Mouse (Mus musculus): Measurements from ENCODE around the gene Kcnq1. TPM values are rescaled to one million over a fixed set of nuclear protein-coding genes. Genes with fewer than 3 reads are reported as not detected.

The Kcnq1 gene
- polyA plus RNA-seq, 1 experiment from 2014 or later = 2.1 TPM

GRCm38 (mm10) chr7:143294690-143295355 lies 188.7 kb downstream of the Kcnq1 start:
- WGBS = 44% methylated on average over 20 of the region's 20 CpGs
- Histone ChIP-seq H3K36me3 (ENCODE audit: control insufficient read depth, insufficient read depth, low read length) (no peaks in the 10 kb centered on the region), H3K4me2 (ENCODE audit: low read length) (peak overlapping the region; percentile 49), H3K9me3 (replicated peaks; ENCODE audit: control insufficient read depth, low read length) (no peaks in the 10 kb centered on the region; the same call in 1 of the 2 replicates), H3K27ac (ENCODE audit: low read depth, low read length) (peak overlapping the region; percentile 44; the same call in 1 of the 2 replicates), H3K9ac (ENCODE audit: low read length) (peak overlapping the region; percentile 68), H3K27me3 (replicated peaks; ENCODE audit: control insufficient read depth, insufficient read depth, low read length) (no peaks in the 10 kb centered on the region), H3K4me3 (ENCODE audit: low read depth, low read length) (peak overlapping the region; percentile 46), H3K4me1 (ENCODE audit: control insufficient read depth, insufficient read depth, low read length) (peaks cover 3% of the 10 kb centered on the region; the same call in 1 of the 2 replicates)
- no peak for DNase-seq (ENCODE audit: low spot score)
- ATAC-seq = no peak

- Histone ChIP-seq H3K4me3 (ENCODE audit: low read depth, low read length) (peak overlapping the region; percentile 46), H3K36me3 (ENCODE audit: control insufficient read depth, insufficient read depth, low read length) (no peaks in the 10 kb centered on the region), H3K4me1 (ENCODE audit: control insufficient read depth, insufficient read depth, low read length) (no peaks in the 10 kb centered on the region; the same call in 1 of the 2 replicates), H3K27me3 (replicated peaks; ENCODE audit: control insufficient read depth, insufficient read depth, low read length) (no peaks in the 10 kb centered on the region), H3K9ac (ENCODE audit: low read length) (peak overlapping the region; percentile 68), H3K4me2 (ENCODE audit: low read length) (peak overlapping the region; percentile 49), H3K9me3 (replicated peaks; ENCODE audit: control insufficient read depth, low read length) (no peaks in the 10 kb centered on the region; the same call in 1 of the 2 replicates), H3K27ac (ENCODE audit: low read depth, low read length) (peak overlapping the region; percentile 44; the same call in 1 of the 2 replicates)
- WGBS = 51% methylated on average over 47 of the region's 47 CpGs
- DNase-seq (ENCODE audit: low spot score) (peak; percentile 51), ATAC-seq (no peak)
These were observed 189.3 kb downstream of the Kcnq1 start for GRCm38 (mm10) chr7:143295356-143296000.

- 62% methylated on average over 20 of the region's 20 CpGs for WGBS
- no peaks in the 10 kb centered on the region for H3K27me3 ChIP-seq (replicated peaks; ENCODE audit: control insufficient read depth, insufficient read depth, low read length)
- no peaks in the 10 kb centered on the region; the same call in 1 of the 2 replicates for H3K9me3 ChIP-seq (replicated peaks; ENCODE audit: control insufficient read depth, low read length)
- no peaks in the 10 kb centered on the region for H3K36me3 ChIP-seq (ENCODE audit: control insufficient read depth, insufficient read depth, low read length)
- H3K9ac ChIP-seq (ENCODE audit: low read length) = peak overlapping the region; percentile 68
- DNase-seq (ENCODE audit: low spot score) (peak; percentile 35), ATAC-seq (peak; percentile 32; the same call in 1 of the 2 replicates)
- H3K4me1 ChIP-seq (ENCODE audit: control insufficient read depth, insufficient read depth, low read length) = no peaks in the 10 kb centered on the region
- peak overlapping the region; percentile 49 for H3K4me2 ChIP-seq (ENCODE audit: low read length)
- peak overlapping the region; percentile 48; the same call in 1 of the 2 replicates for H3K27ac ChIP-seq (ENCODE audit: low read depth, low read length)
- peak overlapping the region; percentile 46 for H3K4me3 ChIP-seq (ENCODE audit: low read depth, low read length)
These were observed 189.8 kb downstream of the Kcnq1 start for GRCm38 (mm10) chr7:143296001-143296379.

GRCm38 (mm10) chr7:143296384-143296801 lies 190.2 kb downstream of the Kcnq1 start:
- ATAC-seq = peak; percentile 98
- H3K27me3 ChIP-seq (replicated peaks; ENCODE audit: control insufficient read depth, insufficient read depth, low read length) = no peaks in the 10 kb centered on the region
- H3K27ac ChIP-seq (ENCODE audit: low read depth, low read length) = peak overlapping the region; percentile 48; the same call in 1 of the 2 replicates
- no peaks in the 10 kb centered on the region; the same call in 1 of the 2 replicates for H3K9me3 ChIP-seq (replicated peaks; ENCODE audit: control insufficient read depth, low read length)
- peak overlapping the region; percentile 46 for H3K4me3 ChIP-seq (ENCODE audit: low read depth, low read length)
- no peaks in the 10 kb centered on the region for H3K4me1 ChIP-seq (ENCODE audit: control insufficient read depth, insufficient read depth, low read length)
- 43% methylated on average over 17 of the region's 17 CpGs for WGBS
- peak; percentile 97 for DNase-seq (ENCODE audit: low spot score)
- H3K9ac ChIP-seq (ENCODE audit: low read length) = peak overlapping the region; percentile 68
- no peaks in the 10 kb centered on the region for H3K36me3 ChIP-seq (ENCODE audit: control insufficient read depth, insufficient read depth, low read length)
- peak overlapping the region; percentile 49 for H3K4me2 ChIP-seq (ENCODE audit: low read length)

- no peaks in the 10 kb centered on the region; the same call in 1 of the 2 replicates for H3K9me3 ChIP-seq (replicated peaks; ENCODE audit: control insufficient read depth, low read length)
- H3K4me3 ChIP-seq (ENCODE audit: low read depth, low read length) = no peak overlapping the region
- DNase-seq (ENCODE audit: low spot score) (no peak), ATAC-seq (no peak)
- 53% methylated on average over 7 of the region's 7 CpGs for WGBS
- H3K4me1 ChIP-seq (ENCODE audit: control insufficient read depth, insufficient read depth, low read length) = no peaks in the 10 kb centered on the region
- no peaks in the 10 kb centered on the region for H3K27me3 ChIP-seq (replicated peaks; ENCODE audit: control insufficient read depth, insufficient read depth, low read length)
- no peaks in the 10 kb centered on the region for H3K36me3 ChIP-seq (ENCODE audit: control insufficient read depth, insufficient read depth, low read length)
- H3K27ac ChIP-seq (ENCODE audit: low read depth, low read length) = no peak overlapping the region
- H3K9ac ChIP-seq (ENCODE audit: low read length) = no peak overlapping the region
- H3K4me2 ChIP-seq (ENCODE audit: low read length) = no peak overlapping the region
These were observed 193.9 kb downstream of the Kcnq1 start for GRCm38 (mm10) chr7:143300037-143300436.

GRCm38 (mm10) chr7:143300681-143301080 lies 194.5 kb downstream of the Kcnq1 start:
- WGBS = 88% methylated on average over 3 of the region's 3 CpGs
- Histone ChIP-seq H3K27ac (ENCODE audit: low read depth, low read length) (no peak overlapping the region), H3K9ac (ENCODE audit: low read length) (no peak overlapping the region), H3K4me3 (ENCODE audit: low read depth, low read length) (no peak overlapping the region), H3K4me1 (ENCODE audit: control insufficient read depth, insufficient read depth, low read length) (no peaks in the 10 kb centered on the region), H3K9me3 (replicated peaks; ENCODE audit: control insufficient read depth, low read length) (no peaks in the 10 kb centered on the region), H3K36me3 (ENCODE audit: control insufficient read depth, insufficient read depth, low read length) (no peaks in the 10 kb centered on the region), H3K4me2 (ENCODE audit: low read length) (no peak overlapping the region), H3K27me3 (replicated peaks; ENCODE audit: control insufficient read depth, insufficient read depth, low read length) (no peaks in the 10 kb centered on the region)
- no peak for ATAC-seq
- no peak for DNase-seq (ENCODE audit: low spot score)

- H3K27ac ChIP-seq (ENCODE audit: low read depth, low read length) = no peak overlapping the region
- no peak overlapping the region for H3K4me3 ChIP-seq (ENCODE audit: low read depth, low read length)
- no peaks in the 10 kb centered on the region for H3K9me3 ChIP-seq (replicated peaks; ENCODE audit: control insufficient read depth, low read length)
- H3K27me3 ChIP-seq (replicated peaks; ENCODE audit: control insufficient read depth, insufficient read depth, low read length) = no peaks in the 10 kb centered on the region
- no peak overlapping the region for H3K9ac ChIP-seq (ENCODE audit: low read length)
- ATAC-seq (no peak), DNase-seq (ENCODE audit: low spot score) (peak; percentile 27)
- no peak overlapping the region for H3K4me2 ChIP-seq (ENCODE audit: low read length)
- no peaks in the 10 kb centered on the region for H3K36me3 ChIP-seq (ENCODE audit: control insufficient read depth, insufficient read depth, low read length)
- no peaks in the 10 kb centered on the region for H3K4me1 ChIP-seq (ENCODE audit: control insufficient read depth, insufficient read depth, low read length)
- 65% methylated on average over 7 of the region's 7 CpGs for WGBS
These were observed 196.0 kb downstream of the Kcnq1 start for GRCm38 (mm10) chr7:143302156-143302555.

- Histone ChIP-seq H3K4me2 (ENCODE audit: low read length) (no peak overlapping the region), H3K4me1 (ENCODE audit: control insufficient read depth, insufficient read depth, low read length) (no peaks in the 10 kb centered on the region), H3K27me3 (replicated peaks; ENCODE audit: control insufficient read depth, insufficient read depth, low read length) (no peaks in the 10 kb centered on the region), H3K36me3 (ENCODE audit: control insufficient read depth, insufficient read depth, low read length) (no peaks in the 10 kb centered on the region), H3K9me3 (replicated peaks; ENCODE audit: control insufficient read depth, low read length) (no peaks in the 10 kb centered on the region), H3K4me3 (ENCODE audit: low read depth, low read length) (no peak overlapping the region), H3K27ac (ENCODE audit: low read depth, low read length) (no peak overlapping the region), H3K9ac (ENCODE audit: low read length) (no peak overlapping the region)
- DNase-seq (ENCODE audit: low spot score) (no peak), ATAC-seq (no peak)
- WGBS = 80% methylated on average over 9 of the region's 9 CpGs
These were observed 196.6 kb downstream of the Kcnq1 start for GRCm38 (mm10) chr7:143302593-143303238.

Measured in forebrain, embryonic 14.5 days (tissue).